Mouse (Mus musculus) cerebellum, adult (tissue): ENCODE measurements around the gene Lcp2.

Experiments used
- ATAC-seq: cut with Nextera tagmentation; 2 replicates; pipeline ENCODE4 v1.9.2; 2017; ENCODE audit warnings: mild to moderate bottlenecking, moderate library complexity, mixed read lengths; ENCODE audit not compliant: insufficient number of reproducible peaks, low FRiP score, low TSS enrichment

The Lcp2 gene

GRCm38 (mm10) chr11:34046767-34047541 lies at the start of gene Lcp2:
Gene Lcp2 (plus strand): TSS chr11:34046920.
- no peak for ATAC-seq

GRCm38 (mm10) chr11:33998244-33998643 lies 48.5 kb upstream of the Lcp2 start:
- ATAC-seq = no peak

DNA sequence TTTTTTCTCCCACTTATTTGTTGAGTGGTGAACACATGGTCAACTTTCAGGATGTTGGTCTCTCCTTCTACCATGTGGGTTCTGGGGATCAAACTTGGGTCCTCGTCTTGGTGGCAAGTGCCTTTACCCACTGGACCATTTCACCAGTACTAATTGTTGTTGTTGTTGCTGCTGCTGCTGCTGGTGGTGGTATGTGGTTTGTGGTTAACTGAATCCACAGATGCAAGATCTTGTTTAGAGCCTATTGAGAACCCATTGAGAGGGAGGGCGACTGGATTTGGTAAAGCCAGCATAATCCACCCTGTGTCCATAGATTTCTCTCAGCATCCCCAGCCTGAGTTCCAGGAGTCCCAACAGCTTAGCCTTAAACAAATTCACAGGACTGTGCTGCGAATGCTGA lies 46.3 kb upstream of the Lcp2 start:
- no peak for ATAC-seq

DNA sequence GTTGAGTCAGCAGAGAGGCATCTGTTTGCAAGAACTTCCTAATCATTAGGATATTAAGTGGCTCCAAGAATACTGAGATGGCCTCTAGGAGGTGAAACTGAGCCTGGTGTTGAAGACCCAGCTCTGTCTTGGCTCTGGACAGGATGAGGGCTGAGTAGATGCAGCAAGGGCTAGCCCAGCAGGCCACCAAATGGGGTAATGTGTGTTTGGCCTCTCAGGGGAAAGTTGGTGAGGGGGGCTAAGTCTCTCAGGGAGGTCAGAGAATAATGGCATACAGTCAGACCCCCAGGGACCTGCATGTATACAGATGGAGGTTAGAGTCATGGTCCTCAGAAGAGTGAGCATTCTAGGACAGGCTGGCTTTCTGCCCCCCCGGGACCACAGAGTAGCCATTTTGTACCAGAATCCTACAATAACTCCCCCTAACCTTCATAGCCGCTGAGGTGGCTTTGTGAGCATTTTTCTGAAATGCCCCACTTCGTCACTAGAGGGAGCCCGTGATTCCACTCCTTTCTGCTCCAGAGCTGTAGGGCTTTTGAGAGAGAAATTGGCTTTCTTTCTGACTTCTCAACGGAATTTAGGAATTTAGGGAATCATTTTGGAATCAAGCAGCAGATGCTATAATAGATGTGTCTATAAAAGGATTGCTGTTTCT lies 44.7 kb upstream of the Lcp2 start:
- ATAC-seq = peak; percentile 22; the same call in 1 of the 2 replicates

DNA sequence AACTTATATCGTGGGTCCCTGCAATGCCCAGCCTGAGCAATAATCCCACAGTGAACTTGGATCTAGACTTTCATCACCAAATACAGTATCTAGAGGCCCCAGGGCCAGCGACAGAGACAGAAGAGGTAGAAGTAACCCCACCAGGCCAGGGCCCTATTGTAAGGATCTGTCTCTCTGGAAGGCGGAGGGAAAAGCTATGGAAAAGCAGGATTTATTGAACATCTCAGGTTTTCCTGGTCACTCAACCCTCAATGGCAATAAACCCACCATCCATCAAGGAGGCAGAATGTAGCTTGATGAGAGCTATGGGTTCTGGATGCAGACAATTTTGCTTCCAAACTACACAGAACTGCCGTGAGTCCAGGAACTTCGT lies 44.1 kb upstream of the Lcp2 start:
- ATAC-seq = no peak

DNA sequence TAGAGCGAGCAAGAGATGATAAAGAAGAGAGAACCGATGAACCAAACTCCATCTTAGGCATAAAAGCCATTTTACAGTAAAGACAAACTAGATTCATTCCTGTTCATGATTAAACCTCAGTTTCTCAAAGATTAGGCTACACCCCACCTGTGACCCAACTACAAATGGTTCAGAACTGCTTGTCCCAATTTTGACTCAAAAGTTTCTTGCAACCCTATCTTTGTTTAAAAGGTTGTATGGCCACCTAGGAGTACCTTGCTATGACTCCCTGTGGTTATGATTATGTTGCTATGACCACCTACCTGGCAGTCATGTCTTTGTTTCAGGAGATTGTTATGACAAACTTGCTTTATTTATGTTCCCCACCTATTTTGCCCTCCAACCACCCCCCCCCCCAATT lies 39.1 kb upstream of the Lcp2 start:
- no peak for ATAC-seq

GRCm38 (mm10) chr11:34008214-34008613 lies 38.5 kb upstream of the Lcp2 start:
- ATAC-seq = no peak

- ATAC-seq = no peak
These were observed 38.0 kb upstream of the Lcp2 start for GRCm38 (mm10) chr11:34008702-34009101.

- no peak for ATAC-seq
These were observed 37.2 kb upstream of the Lcp2 start for GRCm38 (mm10) chr11:34009316-34010087.

GRCm38 (mm10) chr11:34010133-34010858 lies 36.4 kb upstream of the Lcp2 start:
- ATAC-seq = no peak

- no peak for ATAC-seq
These were observed 35.9 kb upstream of the Lcp2 start for GRCm38 (mm10) chr11:34010859-34011172.

- no peak for ATAC-seq
These were observed 34.6 kb upstream of the Lcp2 start for GRCm38 (mm10) chr11:34012007-34012652.

- no peak for ATAC-seq
These were observed 21.6 kb upstream of the Lcp2 start for GRCm38 (mm10) chr11:34025091-34025490.

DNA sequence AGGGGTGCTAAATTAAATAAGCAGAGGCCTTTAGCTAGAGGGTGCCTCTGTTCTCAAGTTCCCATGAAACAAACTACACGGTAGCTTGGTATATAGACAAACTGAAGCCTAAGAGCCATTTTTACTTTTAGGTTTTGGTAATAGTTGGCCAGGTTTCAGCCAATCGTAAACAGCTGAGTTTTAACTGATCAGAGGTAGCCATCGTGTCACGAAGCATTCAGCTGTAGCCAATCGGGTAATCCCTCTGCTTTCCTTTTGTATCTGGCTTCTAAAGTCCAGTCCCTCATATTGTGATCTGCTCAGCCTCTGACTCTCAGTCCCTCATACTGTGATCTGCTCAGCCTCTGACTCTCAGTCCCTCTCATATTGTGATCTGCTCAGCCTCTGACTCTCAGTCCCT lies 17.1 kb upstream of the Lcp2 start:
- no peak for ATAC-seq

DNA sequence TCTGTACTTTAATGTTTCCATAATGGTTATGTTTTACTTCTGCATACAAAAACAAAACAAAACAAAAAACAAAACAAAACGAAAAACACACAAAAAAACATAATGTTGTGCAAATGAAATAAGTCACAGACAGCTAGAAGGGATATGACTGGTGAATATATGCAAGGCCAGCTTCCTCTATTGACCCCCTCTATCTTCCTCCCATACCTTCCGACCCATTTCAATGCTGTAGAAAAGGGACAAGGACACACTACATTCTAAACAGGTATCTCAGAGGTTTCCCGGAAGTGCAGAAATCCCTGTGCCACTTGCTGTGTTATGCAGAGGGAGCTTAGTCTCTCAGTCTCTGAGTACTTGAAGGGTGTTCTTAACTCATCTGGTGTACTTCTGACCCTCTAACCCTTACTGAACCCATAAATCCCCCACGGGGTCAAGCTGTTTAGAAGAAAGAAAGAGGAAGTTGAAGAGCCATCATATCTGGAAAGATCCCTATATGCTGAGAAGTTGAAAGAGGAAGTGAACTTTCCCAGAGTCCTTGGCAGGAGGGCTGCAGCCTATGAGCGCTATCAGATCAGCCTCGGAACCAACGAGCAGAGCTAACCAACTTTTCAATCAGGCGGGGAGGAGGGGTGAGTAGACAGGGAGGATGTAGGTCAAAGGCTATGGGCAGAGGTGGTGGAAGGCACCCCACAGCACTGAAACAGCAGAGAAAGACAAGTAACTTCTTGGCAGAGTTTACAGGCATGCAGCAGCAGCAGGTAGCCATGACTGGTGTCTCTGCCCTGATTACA lies 15.5 kb upstream of the Lcp2 start:
- no peak for ATAC-seq

- no peak for ATAC-seq
These were observed 12.7 kb upstream of the Lcp2 start for GRCm38 (mm10) chr11:34034008-34034505.

GRCm38 (mm10) chr11:34034794-34035193 lies 11.9 kb upstream of the Lcp2 start:
- no peak for ATAC-seq

GRCm38 (mm10) chr11:34035909-34036658 lies 10.6 kb upstream of the Lcp2 start:
- ATAC-seq = no peak

DNA sequence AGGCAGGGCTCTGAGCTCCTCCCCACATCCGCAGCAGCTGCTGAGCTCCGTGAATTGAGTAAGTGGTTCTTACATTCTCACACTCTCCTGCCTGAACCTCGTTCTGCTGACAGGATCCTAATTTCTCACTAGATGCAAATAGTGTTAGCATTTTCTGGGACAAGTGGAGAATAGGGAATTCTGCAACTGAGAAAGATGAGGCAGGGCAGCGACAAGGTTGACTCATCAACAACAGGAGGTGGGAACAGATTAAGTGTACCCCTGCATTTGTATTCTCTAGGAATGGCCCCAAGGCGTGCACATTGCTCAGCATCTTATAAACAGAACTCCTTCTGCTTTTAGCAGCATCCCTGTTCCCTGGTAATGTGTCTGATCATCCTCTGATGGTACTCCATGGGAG lies 6.7 kb upstream of the Lcp2 start:
- ATAC-seq = no peak
